Mouse (Mus musculus) layer of hippocampus, adult 8-10 months (tissue): ENCODE results near the gene Arl15. TPM values are rescaled to one million over a fixed set of nuclear protein-coding genes. Genes with fewer than 3 reads are reported as not detected.

Experiments
- DNase-seq, 2 experiments: peaks; one replicate each; pipeline ENCODE4 v3.0.0; 2022; ENCODE audit warnings: low spot score in 2 of 2
- total RNA-seq, 4 experiments: library from RNA; stranded (reverse); gene quantifications; 2 replicates each; pipeline ENCODE4 v1.2.4; 2022

Gene Arl15
- total RNA-seq, 4 experiments from 2014 or later = 49.6 to 64.0 (median 53.0) TPM

- no peak for DNase-seq
Measured at GRCm38 (mm10) chr13:113843901-113844300, 49.6 kb downstream of the Arl15 start.

GRCm38 (mm10) chr13:113844717-113845116 lies 50.4 kb downstream of the Arl15 start:
- DNase-seq = no peak

GRCm38 (mm10) chr13:113845229-113845628 lies 50.9 kb downstream of the Arl15 start:
- no peak for DNase-seq

GRCm38 (mm10) chr13:113846413-113846812 lies 52.1 kb downstream of the Arl15 start:
- no peak for DNase-seq

GRCm38 (mm10) chr13:113850431-113851034 lies 56.2 kb downstream of the Arl15 start:
- no peak for DNase-seq

GRCm38 (mm10) chr13:113851602-113852375 lies 57.5 kb downstream of the Arl15 start:
- no peak for DNase-seq

- DNase-seq = no peak
Measured at GRCm38 (mm10) chr13:113852376-113852666, 58.0 kb downstream of the Arl15 start.

- DNase-seq = no peak
Measured at GRCm38 (mm10) chr13:113854146-113854545, 59.8 kb downstream of the Arl15 start.

- no peak for DNase-seq
Measured at GRCm38 (mm10) chr13:113854551-113855312, 60.4 kb downstream of the Arl15 start.

- DNase-seq = no peak
Measured at GRCm38 (mm10) chr13:113856946-113857345, 62.6 kb downstream of the Arl15 start.

GRCm38 (mm10) chr13:113858667-113859391 lies 64.5 kb downstream of the Arl15 start:
- no peak for DNase-seq

GRCm38 (mm10) chr13:113859392-113859776 lies 65.1 kb downstream of the Arl15 start:
- DNase-seq = no peak

- DNase-seq = no peak
Measured at GRCm38 (mm10) chr13:113860816-113861215, 66.5 kb downstream of the Arl15 start.

- no peak for DNase-seq
Measured at GRCm38 (mm10) chr13:113861231-113861630, 66.9 kb downstream of the Arl15 start.

- no peak for DNase-seq
Measured at GRCm38 (mm10) chr13:113862951-113863350, 68.6 kb downstream of the Arl15 start.

GRCm38 (mm10) chr13:113863688-113864087 lies 69.4 kb downstream of the Arl15 start:
- no peak for DNase-seq

- no peak for DNase-seq
Measured at GRCm38 (mm10) chr13:113864278-113864677, 70.0 kb downstream of the Arl15 start.

GRCm38 (mm10) chr13:113864893-113865292 lies 70.6 kb downstream of the Arl15 start:
- DNase-seq = peak in 1 of 2 experiments; percentile 69

GRCm38 (mm10) chr13:113865378-113865777 lies 71.1 kb downstream of the Arl15 start:
- DNase-seq = no peak

GRCm38 (mm10) chr13:113865806-113866205 lies 71.5 kb downstream of the Arl15 start:
- DNase-seq = peak in 1 of 2 experiments; percentile 61

GRCm38 (mm10) chr13:113867736-113868135 lies 73.4 kb downstream of the Arl15 start:
- no peak for DNase-seq
